Mouse (Mus musculus) liver (tissue): ENCODE data around the gene Nfx1.
A peak's percentile ranks its signal among the peaks of the same experiment; 100 is the strongest.

Experiments used
- DNase-seq: peaks from one replicate; pipeline ENCODE4 v3.0.0-alpha.2; 2020; ENCODE audit warnings: mixed read lengths

Nfx1 gene

DNA sequence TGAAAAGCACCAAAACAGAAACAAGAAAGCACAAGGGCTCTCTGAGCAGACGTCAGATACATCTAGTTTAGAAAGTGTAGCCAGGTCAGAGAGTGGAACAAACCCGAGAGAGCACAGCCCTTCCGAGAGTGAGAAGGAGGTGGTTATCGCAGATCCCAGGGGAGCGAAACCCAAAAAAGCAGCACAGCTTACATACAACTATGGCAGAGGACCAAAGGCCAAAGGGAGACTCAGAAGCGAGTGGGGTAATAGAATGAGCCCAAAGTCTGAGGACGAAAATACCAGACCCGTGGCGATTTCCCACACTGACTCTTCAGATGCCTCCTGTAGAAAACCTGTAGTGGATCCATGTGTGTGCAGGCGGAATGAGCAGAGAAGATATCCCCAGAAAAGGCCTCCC, 5.9 kb downstream of the Nfx1 start:
- no peak for DNase-seq

DNA sequence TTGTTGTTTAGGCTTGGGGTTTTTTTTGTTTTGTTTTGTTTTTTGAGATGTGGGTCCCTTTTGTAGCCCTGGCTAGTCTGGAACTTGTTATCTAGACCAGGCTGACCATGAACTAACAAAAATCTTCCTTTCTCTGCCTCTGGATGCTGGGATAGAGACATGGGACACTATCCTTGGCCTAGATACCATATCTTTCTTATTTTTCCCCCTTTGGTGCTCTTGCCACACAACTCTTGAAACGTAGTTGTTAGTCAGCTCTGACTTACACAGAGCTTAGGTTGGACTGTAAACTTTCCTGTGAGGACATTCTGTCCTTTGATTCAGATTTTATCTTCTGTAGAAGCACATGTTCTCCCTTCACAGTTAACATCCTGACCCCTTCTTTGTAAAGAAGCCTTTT, 8.7 kb downstream of the Nfx1 start:
- no peak for DNase-seq

DNA sequence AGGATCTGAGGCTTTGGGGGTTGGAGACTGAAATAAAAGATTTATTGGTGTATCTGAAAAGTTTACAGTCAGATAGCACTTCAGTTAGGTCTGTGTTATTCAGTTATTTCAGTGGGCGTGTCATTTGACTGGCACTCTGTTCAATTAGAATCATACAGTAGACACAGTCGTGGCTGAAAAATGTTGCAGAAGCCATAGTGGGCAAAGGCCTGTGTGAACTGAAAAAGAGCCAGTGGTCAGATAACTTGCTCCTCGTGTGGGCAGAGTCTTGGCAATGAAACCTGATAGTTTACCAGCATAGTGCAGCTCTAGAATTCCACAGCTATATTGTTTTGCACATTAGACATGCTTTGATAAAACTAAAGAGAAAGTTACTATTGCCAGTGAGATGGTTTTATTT, 11.8 kb downstream of the Nfx1 start:
- DNase-seq, result no peak

DNA sequence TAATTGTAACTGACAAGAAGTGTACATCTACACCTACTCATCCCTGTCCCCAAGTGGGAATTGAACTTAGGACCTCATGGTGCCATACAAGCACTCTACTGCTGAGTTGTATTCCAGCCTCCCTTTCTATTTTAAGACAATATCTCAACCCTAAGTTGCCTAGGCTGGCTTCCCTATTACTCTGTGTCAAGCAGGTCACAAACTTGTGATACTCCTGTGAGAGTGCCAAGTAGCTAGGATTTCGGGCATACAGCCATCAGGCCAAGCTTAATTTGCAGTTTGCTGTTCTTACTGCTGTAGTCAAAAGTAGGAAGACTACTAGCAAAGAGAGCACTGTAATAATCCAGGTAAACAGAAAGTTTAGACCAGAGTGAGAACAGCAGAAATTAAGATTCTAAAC, 13.0 kb downstream of the Nfx1 start:
- no peak for DNase-seq

DNA sequence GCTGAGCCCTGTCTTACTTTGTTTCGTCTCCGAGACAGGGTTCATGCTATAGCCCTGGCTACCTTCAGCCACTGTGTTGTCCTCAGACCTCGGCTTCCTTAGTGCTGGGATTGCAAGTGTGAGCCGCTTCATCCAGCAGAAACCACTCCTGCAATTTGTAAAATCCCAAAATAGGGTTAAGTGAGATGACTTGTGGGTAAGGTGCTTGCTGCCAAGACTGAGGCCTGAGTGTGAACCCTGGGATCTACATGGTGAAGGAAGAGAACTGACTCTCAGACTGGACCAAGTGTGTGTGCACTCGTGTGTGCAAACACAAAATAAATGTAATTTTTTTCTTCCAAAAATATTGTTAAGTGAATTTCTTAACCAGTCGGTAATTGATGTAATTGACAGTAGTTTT, 18.9 kb downstream of the Nfx1 start:
- DNase-seq, result no peak

DNA sequence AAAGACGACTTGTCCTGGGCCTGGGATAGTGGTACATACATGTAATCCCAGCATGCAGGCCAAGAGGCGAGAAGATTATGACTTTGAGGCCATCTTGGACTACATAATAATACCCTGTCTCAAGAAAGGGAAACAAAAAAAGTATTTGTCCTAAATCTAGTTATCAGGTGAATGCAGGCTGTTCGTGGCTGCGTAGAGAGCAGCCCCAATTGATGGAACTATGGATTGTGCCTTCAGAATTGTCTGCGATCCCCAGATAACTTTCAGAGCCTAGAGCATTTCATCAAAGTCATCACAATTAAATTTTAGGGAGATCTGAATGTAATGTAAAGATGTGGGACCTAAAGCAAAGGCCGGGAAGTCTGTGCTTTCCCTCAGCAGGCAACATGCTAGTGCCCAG, 25.6 kb downstream of the Nfx1 start:
- DNase-seq, result no peak

DNA sequence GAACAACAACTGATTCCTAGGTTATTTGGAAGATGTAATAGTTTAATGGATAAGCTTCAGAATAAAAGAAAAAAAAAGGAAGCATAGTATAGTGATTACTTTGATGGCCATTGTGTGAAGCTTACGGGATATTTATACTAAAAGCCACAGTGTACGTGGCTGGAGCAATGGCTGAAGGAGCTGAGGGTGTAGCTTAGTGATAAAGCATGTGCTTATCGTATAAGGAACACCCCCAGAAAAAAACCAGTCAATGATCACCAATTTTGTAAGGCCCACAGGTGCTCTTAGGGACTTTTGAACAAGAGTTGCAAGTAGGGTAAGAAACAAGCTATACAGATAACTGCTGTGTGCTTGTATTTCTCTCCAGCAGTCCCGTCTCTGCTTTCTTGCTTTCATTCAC, 27.2 kb downstream of the Nfx1 start:
- DNase-seq, result no peak

DNA sequence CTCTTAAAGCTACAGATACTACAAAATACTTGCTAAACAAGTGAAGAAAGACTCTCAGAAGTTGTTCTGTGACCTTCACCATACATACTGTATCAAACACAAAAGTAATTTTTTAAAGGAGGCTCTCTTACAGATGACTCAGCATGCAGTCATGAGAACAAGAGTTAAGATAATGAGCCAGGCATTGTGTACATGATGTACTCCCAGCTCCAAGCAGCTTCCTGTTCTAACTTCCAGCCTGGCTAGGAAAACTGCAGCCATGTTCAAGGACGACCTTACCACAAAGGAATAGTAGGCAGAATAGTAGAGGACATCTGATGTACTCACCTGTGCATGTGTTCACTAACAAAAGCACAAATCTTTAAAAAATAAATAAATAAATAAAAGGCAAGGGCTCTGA, 29.6 kb downstream of the Nfx1 start:
- no peak for DNase-seq

DNA sequence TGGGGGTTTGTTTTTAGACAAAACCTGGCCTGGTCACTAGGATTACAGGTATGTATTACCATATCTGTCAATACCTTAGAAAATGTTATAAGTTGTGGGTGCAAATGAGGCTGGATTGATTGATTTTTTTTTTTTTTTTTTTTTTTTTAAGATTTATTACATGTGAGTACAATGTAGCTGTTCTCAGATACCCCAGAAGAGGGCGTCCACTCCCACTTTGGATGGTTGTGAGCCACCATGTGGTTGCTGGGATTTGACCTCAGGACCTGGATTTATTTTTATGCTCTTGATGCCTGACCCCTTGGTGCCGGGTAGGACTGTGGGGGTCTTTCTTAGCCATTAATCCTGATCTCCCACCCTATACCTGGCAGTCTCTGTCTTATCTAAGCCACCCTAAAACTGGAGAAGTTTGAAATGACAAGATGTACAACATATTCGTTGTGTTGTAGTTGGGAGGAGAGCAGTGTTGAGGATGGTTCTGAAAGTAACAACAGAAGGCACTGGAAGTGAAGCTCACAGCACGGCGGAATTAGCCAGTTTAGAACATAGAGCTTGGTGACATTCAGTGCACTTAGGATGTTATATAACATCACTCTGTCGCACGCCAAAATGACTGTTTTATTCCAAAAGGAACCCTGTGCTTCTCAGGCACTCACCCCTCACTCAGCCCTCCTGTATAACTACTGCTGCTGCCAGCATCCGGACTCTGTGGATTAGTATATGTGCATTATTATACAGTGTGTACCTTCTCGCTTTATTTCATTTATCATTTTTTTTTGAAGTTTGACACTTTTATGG, 30.3 kb downstream of the Nfx1 start:
- no peak for DNase-seq

DNA sequence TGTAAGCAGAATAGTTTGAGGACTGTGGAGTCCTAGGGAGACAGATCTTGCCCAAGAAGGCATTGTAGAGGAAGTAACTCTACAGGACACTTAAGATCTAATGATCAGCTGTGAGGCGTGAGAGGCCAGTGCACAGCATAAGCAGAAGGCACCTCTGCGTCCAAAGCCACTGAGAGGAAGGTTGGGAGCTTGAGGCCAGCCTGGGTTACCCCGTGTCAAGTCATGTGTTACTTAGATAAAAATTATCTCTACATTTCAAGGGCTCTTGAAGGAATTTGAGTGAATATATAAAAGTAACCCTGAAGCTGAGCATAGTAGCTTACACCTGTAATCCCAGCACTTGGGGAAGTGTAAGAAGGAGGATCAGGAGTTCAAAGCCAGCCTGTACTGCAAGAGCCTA, 42.6 kb downstream of the Nfx1 start:
- peak; percentile 55 for DNase-seq

DNA sequence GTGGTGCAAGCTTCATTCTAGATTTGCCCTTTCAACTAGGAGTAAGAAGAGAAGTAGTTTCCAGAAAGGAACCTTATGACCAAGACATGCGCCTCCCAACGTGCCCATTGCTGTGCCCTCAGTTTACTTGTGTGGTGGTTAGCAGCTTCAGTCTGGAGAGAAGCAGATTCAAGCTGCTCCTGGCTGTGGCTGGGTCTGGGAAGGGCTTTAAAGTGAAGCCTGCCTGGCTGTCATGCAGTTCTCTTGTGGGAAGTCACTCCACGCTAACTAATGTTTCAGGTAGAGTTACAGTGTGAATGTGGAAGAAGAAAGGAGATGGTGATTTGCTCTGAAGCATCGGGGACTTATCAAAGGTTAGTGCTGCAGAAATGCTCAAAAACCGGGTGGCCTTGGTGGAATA, 45.1 kb downstream of the Nfx1 start:
- DNase-seq, result no peak

DNA sequence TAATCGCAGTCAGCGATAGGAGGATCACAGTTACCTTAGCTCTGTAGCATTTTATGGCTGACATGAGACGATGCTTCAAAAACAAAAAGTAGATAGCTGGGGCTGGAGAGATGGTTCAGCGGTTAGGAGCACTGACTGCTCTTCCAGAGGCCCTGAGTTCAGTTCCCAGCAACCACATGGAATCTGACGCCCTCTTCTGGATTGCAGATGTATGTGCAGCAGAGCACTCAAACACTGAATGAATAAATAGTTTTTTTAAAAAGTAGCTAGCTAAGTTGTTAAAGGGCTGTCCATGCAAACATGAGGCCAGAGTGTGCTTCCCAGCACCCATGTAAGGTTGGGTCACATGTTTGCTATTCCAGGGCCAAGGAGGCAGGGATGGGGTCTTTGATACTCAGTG, 50.4 kb downstream of the Nfx1 start:
- DNase-seq, result no peak

DNA sequence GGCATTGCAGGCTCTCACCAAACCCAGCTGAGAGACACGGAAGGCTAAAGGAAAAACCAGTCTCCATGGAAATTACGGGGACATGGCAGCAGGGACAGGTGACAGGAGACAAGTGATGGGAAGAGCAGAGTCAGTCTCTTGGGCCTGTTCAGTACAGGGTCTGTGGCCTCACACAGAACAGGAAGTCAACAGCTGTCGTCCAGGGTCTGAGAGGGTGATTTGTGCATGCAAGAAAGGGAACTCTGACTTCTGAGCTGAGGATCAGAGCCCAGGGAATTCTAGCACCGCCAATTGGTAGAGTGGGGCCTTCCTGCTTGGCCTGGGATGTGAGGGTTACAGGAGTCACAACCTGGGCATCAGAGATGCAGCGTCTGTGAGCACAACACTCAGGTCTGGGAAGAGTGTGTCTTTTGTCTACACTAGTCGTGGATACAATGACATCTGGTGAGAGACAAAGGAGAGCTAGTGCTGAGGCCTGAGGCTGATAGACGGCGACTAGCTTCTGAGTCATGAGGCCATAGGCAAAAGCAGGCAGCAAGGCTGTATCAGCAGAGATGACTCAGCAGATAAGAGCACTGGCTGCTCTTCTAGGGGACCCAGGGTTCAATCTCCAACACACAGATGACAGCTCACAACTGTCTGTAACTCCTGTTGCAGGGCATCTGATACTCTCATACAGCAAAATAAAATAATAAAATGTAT, 55.5 kb downstream of the Nfx1 start:
- peak; percentile 56 for DNase-seq

DNA sequence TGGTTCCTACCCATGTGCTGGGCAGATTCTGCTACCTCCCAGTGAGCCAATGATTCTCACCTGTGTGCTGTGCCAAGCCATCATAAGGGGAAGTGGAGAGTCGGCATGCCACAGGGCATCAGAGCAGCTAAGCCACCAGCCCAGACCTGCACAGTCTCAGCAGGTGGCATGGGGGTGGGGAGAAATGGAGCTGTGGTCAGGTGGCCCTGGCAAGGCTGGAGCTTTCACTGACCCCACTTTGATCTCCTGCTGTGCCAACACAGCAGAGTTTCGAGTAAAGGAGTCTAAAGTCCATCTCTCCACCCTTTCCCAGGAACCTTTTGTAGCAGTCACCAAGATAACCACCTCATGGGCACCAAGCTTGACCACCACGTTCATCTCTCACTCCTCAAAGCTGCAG, 57.2 kb downstream of the Nfx1 start:
- DNase-seq, result no peak

DNA sequence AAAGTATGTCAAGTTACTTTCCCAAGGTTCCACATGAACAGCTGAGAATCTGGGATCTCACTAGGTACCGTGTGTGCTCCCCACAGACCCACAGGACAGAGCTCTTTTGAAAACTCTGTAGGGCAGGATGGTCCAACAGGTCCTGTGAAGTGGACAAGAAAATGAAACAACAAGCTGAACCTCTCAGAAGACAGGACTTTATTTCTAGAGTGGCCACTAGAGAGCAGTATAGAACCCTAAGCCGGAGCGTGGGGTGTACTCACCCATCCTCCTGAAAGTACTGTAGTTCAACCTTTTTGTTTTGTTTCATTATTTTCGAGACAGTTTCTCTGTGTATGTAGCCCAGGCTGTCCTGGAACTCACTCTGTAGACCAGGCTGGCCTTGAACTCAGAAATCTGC, 57.6 kb downstream of the Nfx1 start:
- DNase-seq, result no peak

DNA sequence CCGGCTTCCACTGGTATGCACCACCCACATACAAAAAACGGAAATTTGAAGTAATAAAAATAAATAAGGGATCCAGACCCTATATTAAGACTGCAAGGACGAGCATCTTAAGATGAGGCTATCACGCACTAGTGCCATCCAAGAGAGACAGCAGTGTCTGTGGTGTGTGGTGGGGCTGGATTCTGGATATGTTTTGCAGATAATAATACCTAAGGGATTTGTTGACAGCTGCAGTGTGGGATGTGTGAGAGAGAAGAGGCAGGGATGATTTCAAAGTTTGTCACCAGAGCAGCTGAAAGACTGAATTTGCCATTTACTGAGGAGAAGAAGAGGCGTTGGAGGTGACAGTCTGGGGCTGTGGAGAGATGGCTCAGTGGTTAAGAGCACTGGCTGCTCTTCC, 58.7 kb downstream of the Nfx1 start:
- DNase-seq, result no peak

DNA sequence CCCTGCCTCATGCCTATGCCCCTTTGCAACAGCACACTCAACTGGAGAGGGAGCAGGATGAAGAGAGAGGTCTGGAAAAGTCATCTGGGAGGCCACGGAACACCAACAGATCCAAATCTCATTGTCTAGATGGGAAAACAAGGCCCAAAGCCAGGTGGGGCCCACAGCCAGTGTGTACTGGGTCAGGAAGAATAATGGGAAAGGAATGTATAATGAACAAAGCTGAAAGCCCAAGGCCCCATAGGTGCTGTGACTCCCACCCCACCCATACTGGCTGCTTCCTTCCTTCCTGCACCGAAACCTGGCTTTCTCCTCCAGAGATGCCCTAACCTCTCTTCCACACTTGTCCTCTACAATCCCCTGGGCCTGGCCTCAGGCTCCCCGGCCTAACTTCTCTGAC, 60.5 kb downstream of the Nfx1 start:
- DNase-seq, result no peak

DNA sequence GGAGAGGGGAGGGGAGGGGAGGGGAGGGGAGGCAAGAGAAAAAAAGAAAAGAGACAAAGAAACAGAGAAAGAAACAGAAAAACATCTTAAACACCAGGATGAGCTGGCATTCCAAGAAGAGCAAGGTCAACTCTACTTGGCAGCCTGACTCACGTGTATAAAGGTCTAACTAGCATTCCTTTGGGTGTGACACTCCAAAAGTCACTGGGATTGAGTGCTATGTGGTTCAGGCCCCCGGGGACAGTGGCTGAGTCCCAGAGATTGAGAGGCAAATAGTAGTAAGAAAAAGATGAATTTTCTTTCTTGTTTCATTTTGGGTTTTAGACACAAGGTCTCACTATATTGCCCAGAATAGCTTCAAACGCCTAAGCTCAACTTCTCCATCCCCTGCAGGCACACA, 67.2 kb downstream of the Nfx1 start:
- no peak for DNase-seq

DNA sequence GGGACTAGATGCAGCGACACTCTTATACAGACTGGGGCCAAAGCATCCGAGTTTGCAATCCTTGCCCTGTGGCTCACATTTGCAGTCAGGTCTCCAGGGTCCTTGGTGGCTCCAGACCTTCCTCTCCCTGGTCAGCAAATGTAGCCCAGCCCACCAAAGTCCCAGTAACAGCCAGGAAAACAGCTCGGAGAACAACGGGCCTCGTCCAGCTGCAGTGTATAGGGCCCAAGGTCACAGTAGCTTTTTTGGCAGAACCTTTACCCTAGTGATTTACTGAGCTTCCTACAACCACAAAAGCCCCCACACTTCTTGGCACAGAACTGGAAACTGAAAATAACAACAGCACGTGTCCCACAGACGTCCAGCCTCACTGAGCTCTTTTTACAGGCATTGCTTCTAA, 70.3 kb downstream of the Nfx1 start:
- no peak for DNase-seq

DNA sequence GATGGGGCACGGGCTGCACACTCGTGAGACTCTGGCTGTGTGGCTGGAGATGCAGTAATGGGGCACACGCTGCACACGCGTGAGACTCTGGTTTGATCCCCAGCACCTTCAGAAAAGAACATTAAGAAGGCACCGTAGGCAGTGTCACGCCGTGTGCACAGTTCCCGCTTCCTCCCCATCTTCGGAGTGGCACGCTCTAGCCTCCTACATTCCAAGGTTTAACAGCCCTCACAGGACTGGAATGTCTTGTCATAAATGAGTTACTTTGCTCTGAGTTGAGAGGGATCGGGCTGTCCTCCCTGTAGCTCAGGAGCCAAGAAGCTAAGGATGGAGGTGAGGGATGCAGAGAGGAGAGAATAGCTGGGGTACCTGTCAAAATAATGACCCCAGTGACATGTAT, 72.2 kb downstream of the Nfx1 start:
- DNase-seq, result no peak

DNA sequence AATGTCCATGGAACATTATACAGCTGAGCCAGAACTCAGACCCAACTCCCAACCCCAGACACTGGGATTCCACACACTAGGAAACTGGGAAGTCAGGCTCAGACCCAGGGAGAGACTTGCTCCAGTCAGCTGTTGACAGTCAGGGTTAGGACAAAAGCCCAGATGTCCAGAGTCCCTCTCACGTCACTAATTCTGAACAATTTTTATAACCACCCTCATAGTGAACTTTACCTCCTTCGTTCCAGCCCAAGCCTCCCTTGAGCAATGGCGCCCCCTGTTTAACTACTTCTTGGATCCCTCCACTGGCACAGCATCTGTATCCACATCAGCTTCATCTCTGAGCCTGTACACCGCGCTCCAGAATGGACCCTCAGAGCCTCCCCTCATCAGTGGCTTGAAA, 73.3 kb downstream of the Nfx1 start:
- DNase-seq, result no peak

DNA sequence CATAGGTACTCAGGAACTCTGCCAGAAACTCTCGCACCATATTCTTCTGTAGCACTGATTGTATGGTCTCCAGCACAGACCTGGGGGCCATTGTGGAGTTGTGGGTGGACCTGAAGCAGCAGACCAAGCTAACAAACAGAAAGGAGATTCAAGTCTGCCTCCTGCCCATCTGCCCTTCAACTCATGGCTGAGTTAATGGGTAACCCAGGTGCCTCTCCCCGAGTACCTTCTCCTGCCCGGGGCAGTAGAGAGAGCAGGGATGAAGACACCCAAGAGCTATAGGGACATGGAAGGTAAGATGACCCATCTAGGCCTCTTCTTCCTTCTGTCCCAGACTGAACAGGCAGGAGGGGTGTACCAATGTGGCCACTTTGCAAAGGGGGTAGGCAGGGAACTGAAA, 74.6 kb downstream of the Nfx1 start:
- no peak for DNase-seq

DNA sequence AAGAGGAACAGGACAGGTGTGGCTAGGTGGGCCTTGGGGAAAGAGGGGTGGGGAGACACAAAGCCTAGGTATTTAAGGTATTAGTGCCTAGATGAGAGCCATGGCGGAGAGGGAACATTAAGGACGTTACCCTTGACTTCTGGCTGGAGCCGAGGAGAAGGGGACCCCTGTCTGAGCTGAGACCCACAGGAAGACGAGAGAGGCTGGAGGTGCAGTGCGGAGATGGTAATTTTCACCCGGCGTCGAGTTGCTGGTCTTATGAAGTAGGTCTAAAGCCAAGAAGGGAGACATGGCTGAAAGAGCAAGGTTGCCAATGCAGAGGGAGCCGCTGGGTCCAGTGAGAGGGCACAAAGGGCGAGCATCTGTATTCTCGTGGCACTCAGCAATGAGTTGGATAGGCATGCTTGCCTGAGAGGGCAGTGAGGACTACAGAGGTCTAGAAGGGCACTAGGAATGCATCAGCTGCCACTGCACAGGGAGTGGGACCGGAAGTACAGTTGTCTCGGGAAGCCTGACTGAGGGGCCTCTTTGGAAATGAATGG, 75.6 kb downstream of the Nfx1 start:
- no peak for DNase-seq

DNA sequence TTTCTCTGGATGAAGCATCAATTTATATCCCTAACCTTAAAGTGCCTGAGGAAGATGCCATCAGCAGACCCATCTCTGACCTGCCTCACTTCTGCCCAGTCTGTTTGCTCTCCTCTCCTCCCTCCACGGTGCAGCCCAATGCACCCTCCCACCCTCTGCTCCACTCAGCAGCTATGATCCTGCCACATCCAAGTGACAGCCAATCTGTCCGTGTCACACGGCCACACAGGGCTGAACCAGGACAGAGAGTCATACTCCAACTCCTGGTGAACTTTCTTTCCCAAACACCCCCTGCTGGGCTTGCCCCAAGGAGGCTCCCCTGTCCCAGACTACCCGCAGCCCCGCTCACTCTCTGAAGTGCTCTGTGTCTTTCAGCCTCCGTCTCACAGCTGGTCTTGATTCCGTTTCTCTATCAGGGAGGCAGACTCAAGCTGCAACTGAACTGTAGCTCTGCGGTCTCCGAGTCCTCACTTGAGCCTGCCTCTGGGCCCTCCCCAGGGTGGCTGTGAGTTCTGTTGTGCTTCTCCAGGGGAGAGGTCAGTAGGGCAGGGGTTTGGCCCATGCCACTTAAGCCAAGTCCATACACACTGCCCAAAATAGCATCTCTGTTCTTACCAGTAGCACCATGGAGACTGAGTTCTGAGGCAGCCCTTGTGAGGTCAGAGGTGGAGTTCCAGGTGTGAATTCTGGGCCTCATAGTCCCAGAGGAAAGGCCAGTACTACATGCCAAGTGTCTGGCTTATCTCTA, 77.0 kb downstream of the Nfx1 start, which contains the start of gene Aqp7:
TSS of gene Aqp7 (minus strand) at position 616 of the 748 bp plus-strand sequence.
- no peak for DNase-seq
